Mouse (Mus musculus) brain, embryonic 14.5 days (tissue): Measurements from ENCODE around the gene Hoxa11.

Source experiments
- CTCF ChIP-seq: fragments of 200-500 bp; IDR thresholded peaks from 2 replicates; pipeline ENCODE4 v1.5.1; 2012; ENCODE audit warnings: inconsistent platforms, mild to moderate bottlenecking, moderate library complexity, borderline replicate concordance; ENCODE audit not compliant: insufficient read depth, insufficient read length; ENCODE audit errors: extremely low read depth
- POLR2A ChIP-seq: fragments of 200-500 bp; IDR thresholded peaks from 2 replicates; pipeline ENCODE4 v1.6.1; 2012; ENCODE audit warnings: mild to moderate bottlenecking, inconsistent platforms, borderline replicate concordance; ENCODE audit not compliant: poor library complexity, insufficient read depth, insufficient read length, severe bottlenecking; ENCODE audit errors: extremely low read depth

- no peak for TF ChIP-seq POLR2A
- no peak for TF ChIP-seq CTCF
Observed at GRCm38 (mm10) chr6:52194690-52195089, 50.9 kb downstream of the Hoxa11 start.
